Mouse (Mus musculus) left cerebral cortex, postnatal 14 days (tissue): Measurements from ENCODE around the gene Rpn2. TPM values are rescaled to one million over a fixed set of nuclear protein-coding genes. Genes with fewer than 3 reads are reported as not detected.

Experiments used
- DNase-seq, 2 experiments: peaks; one replicate each; pipeline ENCODE4 v3.0.0; 2021 to 2022; ENCODE audit warnings: low spot score in 2 of 2, mixed read lengths in 1 of 2
- intact Hi-C: fragments of 180-260 bp; cut with DNase I; formaldehyde crosslinking; loops from one replicate; pipeline ENCODE4 v1.15.1; 2025
- total RNA-seq, 2 experiments: library from RNA; stranded (reverse); gene quantifications; 2 replicates each; pipeline ENCODE4 v1.2.3; 2021

Gene Rpn2
- total RNA-seq, 2 experiments from 2014 or later: 132 to 133 TPM

DNA sequence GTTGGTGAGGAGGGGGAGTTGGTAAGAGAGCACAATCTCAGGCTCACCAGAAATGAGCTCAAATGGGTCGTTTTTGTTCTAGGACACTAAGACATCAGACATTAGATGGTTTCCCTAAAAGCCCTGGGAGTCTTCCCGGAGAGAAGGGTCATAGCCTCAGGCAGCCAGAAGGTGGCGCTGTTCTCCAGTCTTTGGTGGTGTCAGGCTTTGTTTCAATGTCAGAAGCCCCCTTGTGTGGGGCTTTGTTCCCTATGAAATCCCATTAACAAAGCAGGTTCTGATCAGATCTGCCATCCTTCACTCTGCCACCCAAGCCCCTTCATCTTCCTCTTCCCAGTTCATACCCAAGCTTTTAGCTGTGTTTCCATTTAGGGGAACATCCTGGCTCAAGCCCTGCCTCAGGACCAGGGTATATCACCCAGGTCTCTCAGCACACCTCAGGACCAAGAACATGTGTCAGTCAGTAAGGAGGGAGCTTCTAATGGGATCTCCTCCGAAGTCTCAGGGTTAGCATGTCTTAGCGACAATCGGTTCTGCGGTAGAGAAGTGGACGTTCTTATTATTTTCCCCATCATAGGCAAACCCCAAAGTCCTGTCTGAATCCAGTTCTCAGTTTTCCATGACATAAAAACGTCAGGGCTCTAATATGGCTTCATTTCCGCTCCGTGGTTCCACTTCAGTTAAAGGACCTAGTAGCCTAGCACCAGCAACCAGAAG lies 62.9 kb downstream of the Rpn2 start:
- intact Hi-C loops: loop anchor here (1.0 to 2.0 kb wide), 2 partner anchors 116 to 229 kb away; partner anchors contain the start of gene Blcap
- peak; percentile 84 to 86 for DNase-seq

DNA sequence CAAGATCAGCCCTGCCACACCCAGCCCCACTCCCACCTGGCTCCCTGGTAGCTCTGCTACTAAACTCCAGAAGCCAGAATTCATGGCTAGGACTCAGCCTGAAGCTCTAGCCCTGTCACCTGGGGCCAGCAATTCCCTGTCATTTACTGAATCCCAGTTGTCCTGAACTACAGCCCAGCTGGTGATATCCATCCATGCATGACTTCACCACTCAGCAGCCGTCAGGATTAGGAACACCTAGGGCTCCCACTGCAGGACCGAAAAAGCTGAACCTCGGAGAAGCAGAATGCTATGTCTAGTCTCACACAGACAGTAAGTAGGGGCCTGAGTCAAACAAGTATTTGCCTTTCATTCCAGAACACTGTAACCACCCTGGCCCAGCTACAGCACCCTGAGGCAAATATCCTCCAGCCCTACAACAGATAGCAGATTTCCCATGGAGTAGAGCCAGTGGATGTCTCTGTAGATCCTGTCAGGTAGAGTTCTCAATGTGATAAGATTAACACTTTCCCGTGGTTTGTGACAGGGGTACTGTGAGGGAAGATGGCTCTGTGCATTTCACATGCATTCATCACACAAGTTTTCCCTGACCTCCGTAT lies 63.6 kb downstream of the Rpn2 start:
- no peak for DNase-seq
- intact Hi-C loops: loop anchor here (1.0 kb wide), 1 partner anchor 115 kb away; no protein-coding TSS in a partner anchor

DNA sequence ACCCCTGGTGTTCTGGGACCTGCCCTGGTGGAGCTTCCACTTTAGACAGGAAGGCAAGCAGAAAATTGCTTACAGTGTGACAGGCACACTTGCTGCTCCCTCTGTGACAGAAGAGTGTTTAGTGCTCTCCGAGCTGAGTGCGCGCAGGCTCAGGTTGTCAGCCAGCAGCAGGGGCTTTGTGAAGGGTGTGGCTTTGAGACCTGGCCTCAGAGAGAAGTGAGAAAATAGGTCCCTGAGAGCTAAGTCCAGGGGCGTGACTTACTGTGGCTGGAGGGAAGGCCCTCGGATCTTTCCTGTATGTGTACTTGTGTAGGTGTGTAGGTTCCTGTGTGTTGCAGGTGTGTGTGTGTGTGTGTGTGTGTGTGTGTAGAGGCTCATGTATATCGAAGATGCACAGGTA lies 64.5 kb downstream of the Rpn2 start:
- no peak for DNase-seq
- intact Hi-C loops: no loop called here

DNA sequence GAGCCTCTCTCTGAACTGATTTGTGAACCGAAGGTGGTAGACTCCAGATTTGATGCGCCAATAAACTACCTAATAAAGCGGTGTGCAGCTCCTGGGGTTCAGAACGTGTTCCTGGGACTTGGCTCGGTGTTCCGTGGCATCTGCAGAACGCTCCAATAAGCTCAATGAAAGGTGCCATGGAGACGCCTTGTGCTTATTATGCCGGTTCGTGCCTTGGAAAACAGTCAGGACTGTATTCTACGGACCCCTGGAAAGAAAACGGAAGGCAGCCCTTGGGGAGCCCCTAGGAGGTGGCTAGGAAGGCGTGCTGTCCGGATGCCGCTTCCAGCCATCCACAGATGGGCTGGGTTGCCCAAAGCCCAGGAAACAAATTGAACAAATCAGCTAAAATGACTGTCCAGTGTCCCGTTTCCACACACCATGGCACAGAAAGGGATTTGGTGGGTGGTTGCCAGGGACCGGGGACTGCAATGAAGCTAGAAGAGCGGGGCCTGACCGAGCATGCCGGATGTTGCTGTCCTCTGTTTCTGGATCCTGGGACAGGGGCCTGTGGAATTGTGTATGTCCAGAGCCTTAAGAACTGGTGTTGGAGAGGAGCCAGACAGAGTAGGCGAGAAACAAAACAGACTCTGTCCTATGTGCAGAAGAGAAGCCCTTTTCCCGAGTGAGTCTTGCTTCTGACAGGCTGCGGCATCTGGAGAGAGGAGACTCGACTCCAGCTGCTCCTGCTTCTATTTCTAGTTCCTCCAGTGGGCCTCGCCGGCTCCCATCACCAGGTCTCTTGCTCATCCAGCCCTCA lies 68.7 kb downstream of the Rpn2 start, which contains the start of gene Ghrh:
Gene Ghrh, minus strand, starts transcription at position 146 of the 799 bp plus-strand sequence.
- peak; percentile 45 to 81 for DNase-seq
- intact Hi-C loops: no loop called here

DNA sequence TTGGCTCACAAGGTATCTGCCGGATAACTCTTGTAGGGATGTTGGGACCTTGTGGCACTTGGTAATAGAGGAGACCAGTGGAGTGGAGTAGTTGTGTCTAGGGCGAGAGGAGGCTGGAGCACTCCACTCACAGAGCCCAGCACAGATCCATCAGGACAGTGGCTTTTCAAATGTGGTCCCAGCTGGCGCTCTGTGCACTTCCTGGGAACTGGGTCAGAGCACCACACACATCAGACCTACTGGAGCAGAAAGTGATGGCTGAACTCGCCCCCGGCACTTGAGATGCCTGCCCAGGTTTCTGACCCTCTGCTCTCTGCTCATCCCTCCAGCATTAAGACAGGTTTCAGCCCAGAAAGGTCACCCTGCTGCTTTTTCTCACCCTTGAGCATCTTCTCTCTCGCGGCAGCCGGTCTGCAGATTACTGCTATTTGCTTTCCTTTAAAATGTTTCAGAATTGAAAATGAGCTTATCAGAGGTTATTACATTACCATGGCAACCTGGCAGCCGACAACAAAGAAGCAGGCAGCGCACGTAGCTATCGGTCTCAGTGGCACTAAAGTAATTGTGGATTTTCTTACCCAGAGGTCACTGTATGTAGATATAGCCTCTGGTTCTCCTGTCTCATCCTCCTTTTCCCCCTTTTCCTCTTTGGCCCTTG lies 70.4 kb downstream of the Rpn2 start:
- peak in 1 of 2 experiments; percentile 32 for DNase-seq
- intact Hi-C loops: no loop called here

DNA sequence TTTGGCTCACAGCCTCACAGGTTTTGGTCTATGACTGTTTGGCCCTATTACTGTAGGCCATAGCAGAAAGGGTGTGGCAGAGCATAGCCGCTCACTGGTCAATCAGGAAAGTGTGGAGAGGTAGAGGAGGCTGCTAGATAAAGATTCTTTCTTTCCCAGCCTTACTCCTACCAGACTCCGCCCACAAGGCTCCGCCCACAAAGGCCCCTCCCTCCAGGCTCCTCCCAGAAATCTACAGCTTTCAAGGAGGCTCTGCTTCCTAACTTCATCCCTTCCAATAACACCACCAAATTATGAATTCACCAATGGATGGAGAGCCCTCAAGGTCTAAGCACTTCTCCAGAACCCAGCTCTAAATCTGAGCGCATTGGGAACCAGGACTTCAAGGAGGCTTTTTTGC lies 74.4 kb downstream of the Rpn2 start:
- no peak for DNase-seq
- intact Hi-C loops: no loop called here

DNA sequence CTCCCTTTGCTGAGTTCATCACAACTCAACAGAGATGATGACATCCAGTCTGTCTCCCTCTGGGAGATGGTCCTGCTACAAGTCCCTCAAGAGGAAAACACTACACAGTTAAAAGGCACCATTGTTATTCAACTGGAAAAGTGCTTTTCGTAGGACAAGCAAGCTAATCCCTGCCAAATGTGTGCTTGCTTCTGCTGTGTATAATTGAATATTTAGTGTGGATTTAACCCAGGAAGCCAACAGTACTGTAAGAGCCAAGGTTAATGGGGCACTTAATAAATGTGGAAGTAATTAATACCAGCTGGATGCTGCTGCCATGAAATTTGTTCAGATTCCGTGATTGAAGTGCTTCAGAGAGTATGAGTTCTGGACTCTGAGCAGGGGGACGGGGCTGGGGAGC lies 75.3 kb downstream of the Rpn2 start:
- no peak for DNase-seq
- intact Hi-C loops: no loop called here

DNA sequence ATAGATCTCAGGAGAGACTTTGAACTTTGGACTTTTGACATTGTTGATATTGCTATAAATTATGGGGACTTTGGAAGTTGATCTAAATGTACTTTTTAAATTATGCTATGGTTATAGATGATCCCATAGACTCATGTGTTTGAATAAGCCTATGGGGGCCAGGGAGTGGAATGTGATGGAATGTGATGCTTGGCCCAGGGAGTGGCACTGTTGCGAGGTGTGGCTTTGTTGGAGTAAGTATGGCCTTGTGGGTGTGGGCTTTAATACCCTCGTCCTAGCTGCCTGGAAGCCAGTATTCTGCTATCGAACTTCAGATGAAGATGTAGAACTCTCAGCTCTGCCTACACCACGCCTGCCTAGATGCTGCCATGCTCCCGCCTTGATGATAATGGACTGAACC lies 81.2 kb downstream of the Rpn2 start:
- intact Hi-C loops: no loop called here
- DNase-seq: no peak

DNA sequence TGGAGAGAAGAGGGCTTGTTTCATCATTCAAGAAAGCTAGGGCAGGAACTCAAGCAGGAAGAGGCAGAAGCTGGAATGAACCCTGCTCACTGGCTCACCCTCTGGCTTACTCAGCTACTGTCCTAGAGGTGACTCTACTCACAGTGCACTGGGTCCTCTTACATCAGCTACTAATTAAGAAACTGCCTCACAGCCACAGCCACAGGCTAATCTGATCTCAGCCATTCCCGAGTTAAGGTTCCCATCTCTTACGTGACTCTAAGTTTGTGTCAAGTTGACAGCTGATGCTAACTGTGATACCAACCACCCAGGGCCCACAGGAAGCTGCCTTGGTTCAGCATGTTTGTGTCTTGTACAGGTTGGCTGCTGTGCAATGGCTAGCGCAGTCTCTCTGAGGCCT lies 84.2 kb downstream of the Rpn2 start:
- no peak for DNase-seq
- intact Hi-C loops: no loop called here

DNA sequence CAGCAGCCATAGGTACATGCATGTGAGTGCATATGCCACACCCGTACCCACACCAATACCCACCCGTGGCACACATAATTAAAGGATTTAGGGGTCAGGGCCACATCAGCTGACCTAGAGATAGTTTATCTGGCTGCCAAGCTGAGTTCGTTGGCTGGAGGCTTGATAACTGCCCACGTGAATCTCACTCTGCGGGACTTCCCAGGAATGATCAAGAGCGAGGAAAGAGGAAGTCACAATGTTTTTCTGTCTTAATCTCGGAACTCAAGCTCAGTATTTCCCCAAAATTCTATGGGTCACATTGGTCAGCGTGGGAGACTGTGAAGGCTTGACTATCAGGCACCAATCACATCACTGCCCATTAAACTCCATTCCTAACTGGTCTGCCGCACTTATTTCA lies 87.9 kb downstream of the Rpn2 start:
- DNase-seq: no peak
- intact Hi-C loops: no loop called here

DNA sequence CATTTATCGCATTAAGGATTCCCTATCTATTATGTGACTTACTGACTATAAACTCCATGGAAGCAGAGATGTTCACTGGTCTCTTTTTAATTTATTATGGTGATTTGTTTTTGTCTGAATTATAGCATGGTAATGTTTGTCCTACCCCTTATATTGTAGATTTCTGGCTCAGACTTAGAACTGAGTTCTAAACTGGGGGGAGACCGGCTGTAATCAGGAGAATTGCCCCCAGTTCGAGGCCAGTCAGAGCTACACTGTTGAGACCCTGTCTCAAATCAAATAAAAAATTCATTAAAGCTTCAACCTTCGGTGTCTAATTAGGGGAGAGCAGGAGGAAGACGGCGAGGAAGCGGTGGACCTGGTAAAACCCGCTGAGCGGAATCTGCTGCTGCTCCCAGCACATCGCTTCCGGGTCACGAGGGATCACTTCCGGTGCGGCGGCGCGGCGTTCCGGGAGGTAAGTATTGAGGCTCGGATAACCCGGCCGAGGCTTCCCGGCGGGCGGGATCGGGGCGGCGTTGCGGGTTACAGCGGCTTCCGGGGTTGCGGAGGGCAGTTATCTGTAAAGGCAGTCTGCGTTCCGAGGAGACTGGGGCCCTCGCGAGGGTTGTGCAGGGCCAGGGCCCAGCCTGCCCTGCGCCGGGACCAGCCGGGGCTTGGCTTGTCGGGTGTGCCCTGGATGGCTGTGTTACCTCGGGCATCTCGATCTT lies 88.5 kb downstream of the Rpn2 start, which contains the start of gene Manbal:
Gene Manbal, plus strand, starts transcription at position 411 of the 710 bp plus-strand sequence.
- intact Hi-C loops: no loop called here
- DNase-seq: peak; percentile 92 to 96

DNA sequence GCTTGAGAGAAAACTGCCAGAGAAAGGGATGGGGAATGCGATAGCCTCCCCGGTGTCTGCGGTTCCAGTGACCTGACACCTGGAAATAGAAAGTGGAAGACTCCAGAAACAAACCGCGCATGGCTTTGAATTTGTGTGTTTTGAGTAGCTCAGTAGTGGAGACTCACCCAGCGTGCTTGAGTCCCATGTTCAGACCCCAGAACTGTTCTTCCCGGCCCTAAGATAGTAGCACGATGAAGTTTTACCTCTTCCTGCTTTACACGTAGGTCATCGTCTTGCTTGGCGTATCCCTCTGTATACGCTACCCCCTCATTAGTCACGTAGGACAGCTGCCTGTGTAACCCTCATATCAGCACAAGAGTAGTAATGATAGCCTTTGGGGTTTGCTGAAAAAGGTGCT lies 89.2 kb downstream of the Rpn2 start:
- intact Hi-C loops: no loop called here
- DNase-seq: peak in 1 of 2 experiments; percentile 14

DNA sequence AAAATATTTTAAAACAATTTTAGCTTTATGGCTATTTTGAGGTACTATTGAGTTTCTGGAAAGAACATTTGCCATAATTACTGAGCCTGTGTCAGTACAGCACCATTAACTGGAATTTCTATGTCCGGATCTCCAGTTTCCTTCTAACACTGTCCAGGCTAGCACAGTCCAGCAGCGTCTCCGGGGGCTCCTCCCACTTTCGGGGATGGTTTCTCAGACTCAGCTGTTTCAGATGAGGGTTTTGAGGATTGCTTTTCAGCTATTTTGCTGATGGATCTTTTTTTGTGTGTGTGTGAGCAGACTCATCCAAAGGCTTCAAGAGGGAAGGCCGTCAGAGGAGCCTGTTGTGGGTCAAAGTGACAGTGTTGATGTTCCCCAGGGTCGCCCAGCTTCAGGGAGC lies 92.9 kb downstream of the Rpn2 start:
- intact Hi-C loops: no loop called here
- no peak for DNase-seq

DNA sequence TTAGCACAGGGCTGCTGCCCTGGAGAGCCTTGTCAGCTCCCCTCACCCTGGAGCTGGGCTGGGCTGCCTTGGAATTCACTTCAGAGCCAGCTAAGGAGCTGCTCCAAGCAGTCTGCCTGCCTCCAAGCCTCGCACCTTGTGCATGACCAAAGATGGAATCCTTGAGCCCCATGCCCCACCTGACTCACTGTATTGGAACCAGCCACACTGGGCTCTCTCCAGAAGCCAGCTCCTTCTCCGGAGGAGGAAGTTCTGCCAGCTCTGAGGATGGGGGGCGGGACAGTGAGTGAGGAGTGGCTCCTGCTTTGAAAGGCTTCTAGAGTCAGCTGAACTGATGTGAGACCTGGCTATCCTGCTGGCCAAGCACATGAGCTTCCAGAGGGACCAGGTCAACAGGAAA lies 94.9 kb downstream of the Rpn2 start:
- no peak for DNase-seq
- intact Hi-C loops: no loop called here

DNA sequence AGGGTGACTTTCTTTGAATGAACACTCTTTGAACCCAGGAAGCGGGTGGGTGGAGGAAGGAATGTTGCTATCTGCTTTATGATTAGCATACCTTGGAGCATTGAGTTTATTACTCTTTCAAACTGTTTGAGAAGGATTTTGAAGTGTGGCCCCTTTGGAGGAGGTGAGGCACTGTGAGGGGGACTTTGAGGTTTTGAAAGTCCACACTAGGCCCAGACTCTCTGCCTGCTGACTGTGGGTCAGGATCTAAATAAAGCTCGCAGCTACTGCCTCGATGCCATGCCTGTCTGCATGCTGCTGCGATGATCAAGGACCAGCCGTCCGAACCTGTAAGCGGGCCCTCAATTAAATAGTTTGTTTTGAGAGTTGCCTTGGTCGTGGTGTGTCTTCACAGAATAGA lies 96.2 kb downstream of the Rpn2 start:
- intact Hi-C loops: no loop called here

More for the DNA sequence above, 96.2 kb downstream of the Rpn2 start:
- no peak for DNase-seq
